Mouse (Mus musculus): ENCODE data around the gene Gm12216.

- TF ChIP-seq CTCF (IDR thresholded peaks at IDR 0.05; ENCODE audit: extremely low read depth, insufficient read depth, low read length) (no peak), POLR2A (IDR thresholded peaks at IDR 0.05; ENCODE audit: extremely low read depth, insufficient read depth, low read length) (no peak)
Measured at GRCm38 (mm10) chr11:53762426-53762825, 96.6 kb downstream of the Gm12216 start.
